Mouse (Mus musculus): ENCODE measurements around the gene Grap. TPM values are rescaled to one million over a fixed set of nuclear protein-coding genes. Genes with fewer than 3 reads are reported as not detected.

The Grap gene
- polyA plus RNA-seq, 1 experiment from 2014 or later = 4.9 TPM

DNA sequence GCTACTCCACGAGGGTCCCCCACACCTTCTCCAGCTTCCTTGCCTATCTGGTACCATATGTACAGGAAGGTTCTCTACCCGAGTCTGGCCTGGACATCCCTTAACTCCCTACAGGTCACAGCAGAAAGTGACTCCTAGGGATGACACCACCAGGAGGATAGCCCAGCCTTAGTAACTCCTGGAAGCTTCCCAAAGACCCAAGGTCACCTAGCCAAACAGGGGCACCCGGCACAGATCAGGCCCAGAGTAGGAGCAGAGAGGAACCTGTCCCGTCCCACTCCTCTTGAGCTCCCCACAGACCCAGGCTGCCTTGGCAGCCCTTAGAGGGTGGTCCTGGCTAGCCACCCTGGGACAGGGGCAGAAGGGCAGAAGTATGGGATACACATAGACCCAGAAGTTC is 12.3 kb downstream of the Grap start:
- WGBS = 90% methylated on average over 4 of the region's 4 CpGs
- TF ChIP-seq CTCF (IDR thresholded peaks at IDR 0.05; ENCODE audit: low read depth) (no peak), EP300 (optimal IDR thresholded peaks at IDR 0.05) (no peak)

DNA sequence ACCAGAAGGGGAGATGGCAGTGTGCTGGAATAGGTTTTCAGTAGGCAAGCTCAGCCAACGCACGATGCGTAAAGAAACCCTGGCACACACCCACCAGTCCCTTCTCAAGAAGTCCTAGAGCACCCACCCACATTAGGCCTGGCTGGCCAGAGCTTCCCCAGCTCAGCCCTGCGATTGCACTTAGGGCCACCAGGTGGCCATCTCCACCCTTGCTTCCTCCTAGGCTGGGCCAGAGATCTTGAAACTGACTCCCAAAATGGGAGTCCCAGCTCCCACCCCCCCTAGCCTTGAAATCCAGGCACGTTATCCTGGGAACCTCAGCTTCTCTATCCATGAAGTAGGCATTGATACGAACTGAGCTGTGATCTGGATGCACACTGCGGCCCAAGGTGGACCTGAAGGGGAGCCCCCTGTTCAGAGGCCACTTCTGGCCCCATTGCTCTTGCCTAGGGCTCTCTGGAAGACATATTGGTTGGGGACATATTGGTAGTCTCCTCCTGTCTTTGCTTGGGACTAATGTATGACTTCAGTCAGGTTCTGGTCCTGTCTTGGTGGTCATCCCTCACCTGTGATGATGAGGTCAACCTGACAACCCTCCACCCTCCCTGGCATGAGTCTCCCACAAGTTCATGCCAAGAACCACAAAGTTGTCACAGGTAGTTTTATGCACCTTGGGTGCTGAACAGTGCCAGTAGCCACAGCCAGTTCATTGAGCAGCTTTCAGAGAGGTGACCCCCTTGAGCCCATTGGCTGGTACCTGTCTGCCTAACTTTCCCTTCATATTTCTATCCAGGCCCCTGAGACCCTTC is 13.1 kb downstream of the Grap start:
- ATAC-seq (ENCODE audit: low FRiP score, low TSS enrichment) = 0 out of 2 replicates have a peak, but pooled peaks have one; percentile 45
- TF ChIP-seq CTCF (IDR thresholded peaks at IDR 0.05; ENCODE audit: low read depth) (peak; percentile 91), EP300 (optimal IDR thresholded peaks at IDR 0.05) (no peak)
- Histone ChIP-seq H3K27me3 (ENCODE audit: control insufficient read depth, insufficient read depth, low read length) (no peaks in the 10 kb centered on the region), H3K9me3 (ENCODE audit: control insufficient read depth, low read length) (no peaks in the 10 kb centered on the region), H3K36me3 (ENCODE audit: control insufficient read depth, insufficient read depth, low read length) (no peaks in the 10 kb centered on the region), H3K27ac (replicated peaks) (0 out of 2 replicates have a peak overlapping the region, but pooled peaks have one; percentile 35), H3K4me1 (replicated peaks; ENCODE audit: control insufficient read depth, insufficient read depth) (no peaks in the 10 kb centered on the region), H3K9ac (ENCODE audit: low read length) (no peak overlapping the region), H3K4me3 (ENCODE audit: low read depth, low read length) (no peak overlapping the region), H3K4me2 (replicated peaks; ENCODE audit: low read depth) (no peak overlapping the region)
- peak; percentile 52 for DNase-seq (ENCODE audit: low spot score)
- WGBS = 39% methylated on average over 7 of the region's 7 CpGs

More for the DNA sequence above, 12.3 kb downstream of the Grap start:
- no peak for ATAC-seq (ENCODE audit: low FRiP score, low TSS enrichment)
- no peaks in the 10 kb centered on the region for H3K36me3 ChIP-seq (ENCODE audit: control insufficient read depth, insufficient read depth, low read length)
- no peaks in the 10 kb centered on the region for H3K27me3 ChIP-seq (ENCODE audit: control insufficient read depth, insufficient read depth, low read length)
- H3K4me2 ChIP-seq (replicated peaks; ENCODE audit: low read depth) = no peak overlapping the region
- no peaks in the 10 kb centered on the region for H3K4me1 ChIP-seq (replicated peaks; ENCODE audit: control insufficient read depth, insufficient read depth)
- no peaks in the 10 kb centered on the region for H3K9me3 ChIP-seq (ENCODE audit: control insufficient read depth, low read length)
- no peak overlapping the region for H3K27ac ChIP-seq (replicated peaks)
- DNase-seq (ENCODE audit: low spot score) = no peak
- H3K4me3 ChIP-seq (ENCODE audit: low read depth, low read length) = no peak overlapping the region
- no peak overlapping the region for H3K9ac ChIP-seq (ENCODE audit: low read length)

GRCm38 (mm10) chr11:61667248-61667647 is 14.2 kb downstream of the Grap start:
- no peak overlapping the region for H3K9ac ChIP-seq (ENCODE audit: low read length)
- H3K27me3 ChIP-seq (ENCODE audit: control insufficient read depth, insufficient read depth, low read length) = no peaks in the 10 kb centered on the region
- H3K4me1 ChIP-seq (replicated peaks; ENCODE audit: control insufficient read depth, insufficient read depth) = 0 out of 2 replicates have a peak, but pooled peaks cover 2% of the 10 kb centered on the region
- no peaks in the 10 kb centered on the region for H3K36me3 ChIP-seq (ENCODE audit: control insufficient read depth, insufficient read depth, low read length)
- no peak overlapping the region for H3K27ac ChIP-seq (replicated peaks)
- no peaks in the 10 kb centered on the region for H3K9me3 ChIP-seq (ENCODE audit: control insufficient read depth, low read length)
- no peak overlapping the region for H3K4me3 ChIP-seq (ENCODE audit: low read depth, low read length)
- H3K4me2 ChIP-seq (replicated peaks; ENCODE audit: low read depth) = no peak overlapping the region
- DNase-seq (ENCODE audit: low spot score) (no peak), ATAC-seq (ENCODE audit: low FRiP score, low TSS enrichment) (no peak)
- TF ChIP-seq EP300 (optimal IDR thresholded peaks at IDR 0.05) = no peak
- TF ChIP-seq CTCF (IDR thresholded peaks at IDR 0.05; ENCODE audit: low read depth) = no peak
- WGBS = 69% methylated on average over 5 of the region's 5 CpGs

GRCm38 (mm10) chr11:61667782-61668181 is 14.7 kb downstream of the Grap start:
- no peak overlapping the region for H3K27ac ChIP-seq (replicated peaks)
- no peak overlapping the region for H3K4me2 ChIP-seq (replicated peaks; ENCODE audit: low read depth)
- no peaks in the 10 kb centered on the region for H3K27me3 ChIP-seq (ENCODE audit: control insufficient read depth, insufficient read depth, low read length)
- 0 out of 2 replicates have a peak, but pooled peaks cover 2% of the 10 kb centered on the region for H3K4me1 ChIP-seq (replicated peaks; ENCODE audit: control insufficient read depth, insufficient read depth)
- ATAC-seq (ENCODE audit: low FRiP score, low TSS enrichment) (no peak), DNase-seq (ENCODE audit: low spot score) (no peak)
- H3K4me3 ChIP-seq (ENCODE audit: low read depth, low read length) = no peak overlapping the region
- 71% methylated on average over 5 of the region's 5 CpGs for WGBS
- H3K9me3 ChIP-seq (ENCODE audit: control insufficient read depth, low read length) = no peaks in the 10 kb centered on the region
- no peak overlapping the region for H3K9ac ChIP-seq (ENCODE audit: low read length)
- no peak for TF ChIP-seq CTCF (IDR thresholded peaks at IDR 0.05; ENCODE audit: low read depth)
- H3K36me3 ChIP-seq (ENCODE audit: control insufficient read depth, insufficient read depth, low read length) = no peaks in the 10 kb centered on the region

DNA sequence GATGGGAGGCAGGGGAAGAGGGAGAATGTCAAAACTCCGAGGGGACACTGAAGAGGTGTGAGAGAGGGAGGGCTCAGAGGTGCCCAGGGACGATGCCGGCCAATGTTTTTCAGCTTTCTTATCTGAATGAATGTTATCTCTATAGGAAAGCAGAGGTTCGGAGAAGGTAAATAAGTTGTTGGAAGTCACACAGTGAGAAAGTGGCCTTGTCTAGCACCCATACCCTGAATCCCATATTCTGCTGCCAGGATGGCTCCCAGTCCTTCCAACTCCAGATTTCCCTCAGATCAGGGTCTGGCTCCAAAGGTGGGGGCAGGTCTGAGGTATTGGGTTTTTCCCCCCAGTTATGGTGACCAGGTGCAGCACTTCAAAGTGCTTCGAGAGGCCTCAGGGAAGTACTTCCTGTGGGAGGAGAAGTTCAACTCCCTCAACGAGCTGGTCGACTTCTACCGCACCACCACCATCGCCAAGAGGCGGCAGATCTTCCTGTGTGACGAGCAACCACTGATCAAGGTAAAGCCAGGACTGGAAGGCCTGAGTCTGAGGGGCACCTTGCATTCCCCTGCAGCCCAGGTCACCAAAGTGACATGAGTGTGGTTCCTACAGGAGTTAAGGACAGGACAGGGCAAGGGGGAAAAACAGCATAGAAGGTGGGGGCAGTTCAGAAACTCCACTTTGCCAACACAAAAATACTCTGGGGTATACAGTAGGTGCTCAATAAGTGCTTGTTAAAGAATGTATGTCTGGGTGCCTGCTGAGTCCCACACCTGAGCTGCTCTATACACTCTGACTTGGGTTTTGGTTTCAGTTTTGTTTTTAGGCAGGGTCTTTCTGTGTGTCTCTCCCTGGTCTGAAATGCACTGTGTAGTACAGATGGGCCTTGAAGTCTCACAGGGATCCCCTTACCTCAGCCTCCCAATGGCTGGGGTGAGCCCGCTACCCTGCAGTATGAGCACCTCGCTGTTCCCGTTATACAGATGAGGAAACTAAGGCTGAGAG is 16.7 kb downstream of the Grap start:
- H3K9ac ChIP-seq (ENCODE audit: low read length) = no peak overlapping the region
- ATAC-seq (ENCODE audit: low FRiP score, low TSS enrichment) (no peak), DNase-seq (ENCODE audit: low spot score) (no peak)
- H3K27ac ChIP-seq (replicated peaks) = no peak overlapping the region
- H3K4me1 ChIP-seq (replicated peaks; ENCODE audit: control insufficient read depth, insufficient read depth) = 0 out of 2 replicates have a peak, but pooled peaks cover 2% of the 10 kb centered on the region
- H3K4me3 ChIP-seq (ENCODE audit: low read depth, low read length) = no peak overlapping the region
- H3K4me2 ChIP-seq (replicated peaks; ENCODE audit: low read depth) = no peak overlapping the region
- no peaks in the 10 kb centered on the region for H3K27me3 ChIP-seq (ENCODE audit: control insufficient read depth, insufficient read depth, low read length)
- H3K9me3 ChIP-seq (ENCODE audit: control insufficient read depth, low read length) = no peaks in the 10 kb centered on the region
- no peak for TF ChIP-seq CTCF (IDR thresholded peaks at IDR 0.05; ENCODE audit: low read depth)
- TF ChIP-seq EP300 (optimal IDR thresholded peaks at IDR 0.05) = no peak
- 57% methylated on average over 14 of the region's 14 CpGs for WGBS
- H3K36me3 ChIP-seq (ENCODE audit: control insufficient read depth, insufficient read depth, low read length) = no peaks in the 10 kb centered on the region
